Mouse (Mus musculus): ENCODE measurements at regions not wholly inside any gene's neighbourhood (a gene's known extent, or its start where the extent isn't known, plus 50 kb on each side); places are given as distances from the start of the nearest gene placed in this dataset.

- DNase-seq: peak; percentile 4
Measured at GRCm38 (mm10) chr17:91216429-91216828, 123.6 kb upstream of the Nrxn1 start.

- no peak for DNase-seq
Measured at GRCm38 (mm10) chr17:91182574-91182973, 89.7 kb upstream of the Nrxn1 start.

- no peak for DNase-seq
Measured at GRCm38 (mm10) chr17:91161834-91162233, 69.0 kb upstream of the Nrxn1 start.

All from right cerebral cortex, postnatal 14 days (tissue).